Mouse (Mus musculus) CH12F3 (cell line): Measurements from ENCODE around the gene Fut8.

ENCODE experiments used
- in situ Hi-C: fragments of 300-500 bp; cut with MboI; formaldehyde crosslinking; loops from 2 replicates; pipeline ENCODE4 v1.14.3; 2020; ENCODE audit warnings: low sequenced_read_pairs

The Fut8 gene

GRCm38 (mm10) chr12:77237950-77238530, at the start of gene Fut8:
TSS of gene Fut8 (plus strand) at chr12:77238125.
- in situ Hi-C loops: loop anchor here (10.0 to 25.0 kb wide), 3 partner anchors 93 to 549 kb away; no protein-coding TSS in a partner anchor

GRCm38 (mm10) chr12:77189161-77189560, 48.8 kb upstream of the Fut8 start:
- in situ Hi-C loops: no loop called here

GRCm38 (mm10) chr12:77189933-77190446, 47.9 kb upstream of the Fut8 start:
- in situ Hi-C loops: no loop called here

GRCm38 (mm10) chr12:77191478-77192271, 46.2 kb upstream of the Fut8 start:
- in situ Hi-C loops: no loop called here

- in situ Hi-C loops: no loop called here
Observed at GRCm38 (mm10) chr12:77192714-77193113, 45.2 kb upstream of the Fut8 start.

GRCm38 (mm10) chr12:77193225-77193716, 44.7 kb upstream of the Fut8 start:
- in situ Hi-C loops: no loop called here

GRCm38 (mm10) chr12:77195044-77195443, 42.9 kb upstream of the Fut8 start:
- in situ Hi-C loops: no loop called here

- in situ Hi-C loops: no loop called here
Observed at GRCm38 (mm10) chr12:77196529-77197095, 41.3 kb upstream of the Fut8 start.

GRCm38 (mm10) chr12:77197121-77197599, 40.8 kb upstream of the Fut8 start:
- in situ Hi-C loops: no loop called here

- in situ Hi-C loops: no loop called here
Observed at GRCm38 (mm10) chr12:77198253-77198652, 39.7 kb upstream of the Fut8 start.

- in situ Hi-C loops: no loop called here
Observed at GRCm38 (mm10) chr12:77201461-77202143, 36.3 kb upstream of the Fut8 start.

GRCm38 (mm10) chr12:77203136-77203535, 34.8 kb upstream of the Fut8 start:
- in situ Hi-C loops: no loop called here

- in situ Hi-C loops: no loop called here
Observed at GRCm38 (mm10) chr12:77206852-77207251, 31.1 kb upstream of the Fut8 start.

GRCm38 (mm10) chr12:77208056-77208455, 29.9 kb upstream of the Fut8 start:
- in situ Hi-C loops: no loop called here

GRCm38 (mm10) chr12:77208576-77209180, 29.2 kb upstream of the Fut8 start:
- in situ Hi-C loops: no loop called here

GRCm38 (mm10) chr12:77211695-77212208, 26.2 kb upstream of the Fut8 start:
- in situ Hi-C loops: no loop called here

GRCm38 (mm10) chr12:77213896-77214564, 23.9 kb upstream of the Fut8 start:
- in situ Hi-C loops: no loop called here

- in situ Hi-C loops: no loop called here
Observed at GRCm38 (mm10) chr12:77214565-77214909, 23.4 kb upstream of the Fut8 start.

- in situ Hi-C loops: no loop called here
Observed at GRCm38 (mm10) chr12:77216511-77217192, 21.3 kb upstream of the Fut8 start.
